Mouse (Mus musculus): ENCODE results near the gene Sgip1.

Gene Sgip1

DNA sequence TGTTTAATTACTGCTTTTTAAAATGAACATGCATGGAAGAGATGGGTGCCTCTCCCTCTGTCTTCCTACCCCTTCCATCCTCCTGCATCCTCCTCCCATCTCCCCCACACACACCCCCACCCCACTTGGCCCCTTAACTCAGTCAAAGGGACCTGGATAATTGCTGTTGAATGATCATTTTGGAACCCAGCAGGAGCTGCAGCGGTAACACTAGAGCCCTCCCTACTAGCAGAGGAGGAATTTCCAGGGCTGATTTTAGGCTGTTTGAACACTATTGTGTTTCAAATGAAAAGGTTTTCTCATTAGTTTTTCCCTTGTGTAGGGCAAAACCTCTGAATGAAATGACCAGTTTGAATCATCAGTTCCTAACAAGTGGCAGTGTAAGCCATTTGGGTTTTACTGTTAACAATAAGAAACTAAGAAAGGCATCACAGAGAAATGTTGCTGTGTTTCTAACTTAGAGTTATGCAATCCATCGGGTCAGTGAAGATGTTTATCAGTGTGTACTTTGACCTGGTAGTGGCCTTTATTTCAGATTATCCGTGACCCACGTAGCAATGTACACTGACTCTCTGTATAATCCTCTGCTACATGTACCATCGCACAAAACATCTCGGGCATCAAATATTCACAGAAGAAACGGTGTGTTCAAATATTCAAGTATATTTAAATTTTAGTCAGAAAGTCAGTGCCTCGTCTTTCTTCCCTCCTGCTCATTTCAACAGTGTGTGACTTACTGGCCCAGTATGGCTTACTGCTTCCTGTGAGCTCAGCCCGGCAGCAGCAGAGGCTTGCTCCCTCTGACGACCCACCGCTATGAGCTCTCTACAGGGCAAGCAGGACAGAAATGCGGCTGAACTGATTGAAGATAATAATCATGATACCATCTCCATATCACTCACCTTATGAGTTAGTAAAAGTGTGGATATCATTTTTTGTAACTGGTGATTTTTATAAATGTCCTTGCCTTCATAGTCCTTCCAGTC, 235.5 kb downstream of the Sgip1 start:
- no peak for DNase-seq (ENCODE audit: low spot score)

DNA sequence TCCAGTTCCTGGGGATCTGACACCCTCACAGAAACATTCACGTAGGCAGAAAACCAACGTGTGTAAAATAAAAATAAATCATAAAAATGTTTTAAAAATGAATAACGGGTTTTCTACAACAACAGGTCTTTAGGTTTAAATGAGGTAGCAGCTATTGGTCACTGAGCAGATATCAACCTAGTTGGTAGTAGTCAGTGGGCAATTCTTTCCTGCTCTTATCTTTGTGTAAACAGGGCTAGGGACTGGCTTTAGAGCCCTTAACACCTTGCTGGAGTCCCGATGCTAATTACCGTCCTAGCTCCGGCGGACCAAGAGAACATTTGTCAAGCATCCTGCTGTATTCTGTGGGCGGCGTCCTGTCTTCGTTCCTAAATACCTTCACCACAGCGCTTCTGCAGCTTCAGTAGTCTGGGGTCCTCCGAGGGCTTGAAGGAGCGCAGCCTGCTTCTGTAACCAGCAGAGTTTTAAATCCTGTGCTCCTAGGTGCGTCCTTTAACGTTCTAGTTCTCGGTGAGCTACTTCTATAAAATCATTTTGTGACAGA, 236.8 kb downstream of the Sgip1 start:
- DNase-seq (ENCODE audit: low spot score): no peak

DNA sequence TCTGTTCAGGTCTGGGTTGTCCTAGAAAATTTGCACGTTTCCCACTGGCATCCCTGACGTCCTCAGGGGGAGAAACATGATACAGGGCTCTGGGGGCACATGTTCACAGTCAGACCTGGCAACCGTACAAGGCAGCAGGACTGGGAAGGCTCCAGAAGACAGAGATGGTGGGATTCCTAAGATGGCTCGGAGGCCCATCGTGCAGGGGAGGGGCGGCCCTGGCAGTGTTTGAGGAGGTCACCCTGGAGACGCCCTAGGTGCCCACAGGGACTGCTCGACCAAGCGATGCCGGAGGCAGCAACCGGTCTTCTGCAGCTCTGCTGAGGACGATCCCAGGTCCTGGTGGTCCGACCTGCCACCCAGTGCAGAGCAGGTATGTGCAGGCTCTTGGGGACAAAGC, 237.3 kb downstream of the Sgip1 start, which contains the start of gene Tctex1d1:
TSS of gene Tctex1d1 (plus strand) at position 167 of the 400 bp plus-strand sequence.
- DNase-seq (ENCODE audit: low spot score): no peak

DNA sequence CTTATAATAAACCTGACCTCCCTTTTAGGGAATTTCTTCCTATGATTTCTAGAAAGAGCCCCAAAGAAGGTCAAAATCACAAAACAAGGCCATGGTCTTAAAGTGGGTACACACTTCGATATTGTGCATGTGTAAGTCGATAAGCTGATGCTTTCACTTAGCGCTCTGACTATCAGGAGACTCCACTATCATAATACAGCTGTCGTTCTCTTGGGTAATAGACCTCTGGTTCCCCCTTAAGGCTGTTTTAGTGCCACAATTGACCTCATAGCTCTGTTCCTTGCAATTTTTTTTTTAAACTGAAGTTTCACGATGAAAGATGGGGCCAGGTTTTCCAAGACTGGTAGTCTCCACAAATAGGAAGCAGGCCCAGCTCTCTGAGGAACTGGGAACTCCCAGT, 238.3 kb downstream of the Sgip1 start:
- no peak for DNase-seq (ENCODE audit: low spot score)

DNA sequence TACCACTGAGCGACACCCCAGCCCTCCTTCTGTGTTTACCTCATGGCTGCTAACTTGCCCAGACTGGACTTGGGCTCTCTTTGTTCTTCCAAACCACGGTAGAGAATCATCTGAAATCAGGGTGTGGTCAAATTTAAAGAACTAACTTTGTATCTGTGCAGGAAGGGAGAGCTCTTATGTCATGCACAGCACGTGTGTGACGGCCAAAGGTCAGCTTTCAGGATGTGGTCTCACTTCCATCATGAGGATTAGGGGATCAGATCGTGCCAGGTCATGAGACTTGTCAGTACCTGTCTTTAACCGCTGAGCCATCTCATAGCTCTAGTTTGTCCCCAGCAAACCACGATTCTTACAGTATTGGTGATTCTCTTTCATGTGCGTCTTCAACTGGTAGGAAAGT, 240.6 kb downstream of the Sgip1 start:
- no peak for DNase-seq (ENCODE audit: low spot score)

DNA sequence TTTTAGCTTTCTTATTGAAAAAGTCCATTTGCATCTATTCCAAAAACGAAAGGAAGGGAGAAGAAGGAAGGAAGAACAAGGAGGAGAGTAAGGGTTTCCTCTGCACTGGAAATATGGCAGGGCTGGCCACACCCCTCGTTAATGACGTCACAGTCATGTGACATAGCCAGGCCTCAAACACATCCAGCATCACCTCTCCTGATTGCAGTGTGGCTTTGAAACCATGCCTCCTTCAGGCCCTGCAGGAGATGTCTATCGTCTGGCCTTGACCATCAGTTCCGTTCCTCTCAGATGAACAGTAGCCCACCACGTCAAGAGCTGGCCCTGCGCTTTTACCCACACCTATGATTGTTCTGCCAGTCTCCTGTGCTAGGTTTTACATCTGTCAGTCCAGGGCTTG, 245.1 kb downstream of the Sgip1 start:
- DNase-seq (ENCODE audit: low spot score): no peak

DNA sequence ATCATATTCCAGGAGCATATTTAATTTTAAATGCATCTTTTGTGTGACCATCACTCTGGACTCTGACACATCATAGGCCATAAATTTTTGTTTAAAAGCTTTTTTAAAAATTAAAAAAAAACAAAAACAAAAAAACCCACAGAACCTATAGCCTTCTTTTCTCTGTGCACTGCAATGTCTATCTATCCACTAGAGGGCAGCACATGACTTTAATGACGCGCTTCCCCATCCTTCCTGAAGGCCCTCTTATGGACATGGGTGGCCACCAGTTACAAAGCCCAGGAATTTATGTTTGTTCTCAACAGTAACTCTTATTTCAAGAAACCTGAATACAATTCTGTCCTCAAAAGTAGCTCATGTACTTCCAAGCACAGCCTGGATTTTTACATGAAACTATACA, 245.8 kb downstream of the Sgip1 start:
- peak; percentile 5 for DNase-seq (ENCODE audit: low spot score)

DNA sequence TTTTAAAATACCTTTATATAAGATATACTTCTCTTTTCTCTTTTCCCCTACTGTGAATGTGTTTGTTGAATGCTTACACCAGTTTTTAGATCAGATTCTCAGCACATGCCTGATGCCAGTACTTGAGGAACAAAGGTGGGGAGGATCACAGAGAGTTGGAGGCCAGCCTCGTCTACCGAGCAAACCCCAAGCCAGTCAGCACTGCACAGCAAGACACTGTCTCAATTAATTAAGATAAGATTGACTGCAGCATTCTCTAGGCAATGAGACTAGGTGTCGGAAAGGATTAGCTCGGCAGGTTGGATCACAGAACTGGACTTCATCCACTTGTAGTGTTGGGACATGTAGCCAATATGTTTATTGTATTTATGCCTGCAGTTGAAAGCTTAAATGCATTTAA, 246.2 kb downstream of the Sgip1 start:
- DNase-seq (ENCODE audit: low spot score): no peak

DNA sequence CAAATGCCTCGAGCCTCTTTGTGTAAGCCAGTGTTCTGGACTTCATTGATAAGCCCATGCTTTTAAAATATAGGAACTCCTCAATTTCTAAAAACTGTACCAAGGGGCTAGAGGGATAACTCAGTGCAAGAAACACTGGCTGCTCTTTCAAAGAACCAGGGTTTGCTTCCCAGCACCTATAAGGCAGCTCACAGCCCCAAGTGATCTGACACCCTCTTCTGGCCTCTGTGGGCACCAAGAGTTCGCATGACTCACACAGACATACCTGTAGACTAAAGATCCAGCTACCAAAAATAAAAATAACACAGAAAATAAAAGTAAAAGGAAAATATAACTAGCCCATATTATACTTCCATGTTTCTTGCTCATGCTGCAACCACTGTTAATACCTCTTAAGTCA, 246.7 kb downstream of the Sgip1 start:
- no peak for DNase-seq (ENCODE audit: low spot score)

DNA sequence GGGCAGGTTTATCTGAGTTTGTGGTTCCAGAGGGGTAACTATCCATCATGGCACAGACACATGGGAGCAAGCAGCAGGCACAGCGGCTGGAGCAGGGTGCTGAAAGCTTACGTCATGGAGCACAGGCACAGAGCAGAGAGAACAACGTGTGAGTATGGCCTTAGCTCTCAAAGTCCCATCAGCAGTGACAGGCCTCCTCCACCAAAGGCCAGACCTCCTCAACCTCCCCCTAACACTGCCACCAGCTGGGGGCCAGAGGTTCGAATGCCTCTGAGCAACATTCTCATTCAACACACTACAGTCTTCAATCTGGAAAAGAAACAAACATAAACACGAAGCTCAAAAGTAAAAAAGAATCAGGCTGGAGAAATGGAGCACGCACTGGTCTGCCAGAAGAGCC, 247.4 kb downstream of the Sgip1 start:
- DNase-seq (ENCODE audit: low spot score): no peak

DNA sequence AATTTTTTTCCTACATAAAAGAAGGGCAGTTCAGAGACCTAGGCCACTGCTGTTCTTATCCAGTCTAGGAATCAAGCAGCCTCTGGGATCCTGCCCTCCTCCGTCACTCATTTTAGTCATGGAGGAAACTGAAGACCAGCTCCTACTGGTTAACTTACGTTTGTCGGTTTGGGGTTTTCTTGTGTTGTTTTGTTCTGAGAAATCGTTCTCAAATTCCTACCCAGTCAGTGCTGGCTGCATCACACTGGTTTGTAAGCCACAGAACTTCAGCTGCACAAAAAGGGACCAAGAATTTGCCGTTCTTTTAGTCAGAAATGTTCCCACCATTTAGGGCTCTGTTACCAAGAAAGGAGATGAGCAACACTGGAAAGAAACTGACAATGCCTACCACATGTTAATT, 248.3 kb downstream of the Sgip1 start:
- DNase-seq (ENCODE audit: low spot score): no peak

DNA sequence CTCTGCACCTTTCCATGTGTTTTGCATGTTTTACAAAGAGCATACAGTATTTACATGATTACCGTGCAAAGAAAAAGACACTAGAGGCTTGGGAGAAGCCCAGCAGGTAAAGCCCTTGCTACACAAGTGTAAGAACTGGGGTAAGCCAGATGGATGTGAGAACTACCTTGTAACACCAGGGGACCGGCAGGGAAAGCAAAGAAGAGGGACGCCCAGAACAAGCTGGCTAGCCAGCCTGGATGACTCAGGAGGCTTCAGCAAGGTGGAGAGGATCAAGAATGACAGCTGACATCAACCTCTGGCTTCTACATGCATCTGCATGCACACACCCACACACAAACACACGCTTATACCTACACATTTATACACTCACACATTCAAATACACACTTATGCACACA, 248.9 kb downstream of the Sgip1 start:
- DNase-seq (ENCODE audit: low spot score): no peak

DNA sequence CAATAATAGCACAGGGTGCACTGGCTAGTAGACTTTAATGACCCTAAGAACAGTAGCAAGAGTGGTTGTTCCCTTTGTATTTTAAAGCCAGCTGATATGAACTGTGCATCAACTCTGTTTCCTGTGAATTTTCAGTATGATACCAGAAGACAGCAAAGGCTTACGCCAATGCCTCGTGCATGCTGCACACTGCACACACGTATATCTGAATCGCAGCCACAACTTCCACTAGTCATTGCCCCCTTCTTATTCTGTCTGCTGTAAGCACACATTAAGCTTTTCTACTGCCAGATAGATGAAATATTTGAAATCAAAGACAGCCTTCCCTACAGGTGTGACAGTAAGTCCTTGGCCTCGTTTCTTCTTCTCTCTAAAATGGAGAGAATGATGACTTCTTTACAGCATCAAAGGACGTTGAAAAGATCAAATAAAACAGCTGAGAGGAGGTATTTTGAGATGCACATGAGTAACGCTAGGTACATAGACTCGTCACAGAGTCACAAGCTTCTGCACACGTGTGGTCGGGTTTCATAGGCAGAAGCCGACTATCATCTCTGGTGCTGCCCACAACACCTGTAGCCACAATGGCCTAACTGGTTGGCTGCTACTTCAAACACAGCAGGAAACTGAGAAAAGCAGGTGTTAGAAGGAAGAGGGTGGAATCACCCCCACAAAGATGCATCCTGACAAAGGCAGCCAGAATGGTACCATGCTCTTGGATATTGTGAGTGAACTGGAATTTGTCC, 249.7 kb downstream of the Sgip1 start:
- no peak for DNase-seq (ENCODE audit: low spot score)

DNA sequence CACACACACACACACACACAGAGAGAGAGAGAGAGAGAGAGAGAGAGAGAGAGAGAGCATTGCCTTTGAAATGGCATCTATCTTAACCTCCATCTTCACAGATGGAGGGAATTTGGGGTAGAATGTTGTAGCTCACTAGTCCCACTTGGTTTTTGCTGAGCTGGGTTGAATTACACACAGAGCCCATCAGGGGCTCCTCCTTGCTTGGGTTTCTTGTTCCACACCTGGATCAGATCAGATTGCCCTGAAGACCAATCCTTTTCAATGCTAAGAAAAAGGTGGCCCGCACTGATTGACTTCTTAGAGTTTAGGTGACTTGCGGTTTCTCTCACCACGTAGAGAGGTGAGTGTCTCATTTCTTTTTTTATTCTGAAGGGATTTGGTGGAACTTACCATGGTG, 250.6 kb downstream of the Sgip1 start:
- no peak for DNase-seq (ENCODE audit: low spot score)

DNA sequence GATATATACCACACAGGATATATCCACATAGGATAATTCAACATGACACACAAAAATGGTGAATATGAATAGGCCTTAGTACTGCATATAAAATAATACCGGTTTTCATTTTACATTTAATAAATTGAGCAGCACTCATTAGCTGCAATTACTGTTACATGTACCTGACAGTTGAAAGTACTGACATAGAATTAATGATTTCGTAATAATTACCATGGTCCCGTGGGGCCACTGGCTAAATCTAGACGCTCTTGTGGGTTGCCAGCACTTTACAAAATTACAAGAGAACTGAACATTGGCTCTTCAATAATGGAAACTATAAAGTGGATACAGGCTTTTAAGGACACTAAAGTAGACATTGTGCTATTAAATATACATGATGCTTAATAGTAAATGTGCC, 263.6 kb downstream of the Sgip1 start:
- no peak for DNase-seq (ENCODE audit: low spot score)

DNA sequence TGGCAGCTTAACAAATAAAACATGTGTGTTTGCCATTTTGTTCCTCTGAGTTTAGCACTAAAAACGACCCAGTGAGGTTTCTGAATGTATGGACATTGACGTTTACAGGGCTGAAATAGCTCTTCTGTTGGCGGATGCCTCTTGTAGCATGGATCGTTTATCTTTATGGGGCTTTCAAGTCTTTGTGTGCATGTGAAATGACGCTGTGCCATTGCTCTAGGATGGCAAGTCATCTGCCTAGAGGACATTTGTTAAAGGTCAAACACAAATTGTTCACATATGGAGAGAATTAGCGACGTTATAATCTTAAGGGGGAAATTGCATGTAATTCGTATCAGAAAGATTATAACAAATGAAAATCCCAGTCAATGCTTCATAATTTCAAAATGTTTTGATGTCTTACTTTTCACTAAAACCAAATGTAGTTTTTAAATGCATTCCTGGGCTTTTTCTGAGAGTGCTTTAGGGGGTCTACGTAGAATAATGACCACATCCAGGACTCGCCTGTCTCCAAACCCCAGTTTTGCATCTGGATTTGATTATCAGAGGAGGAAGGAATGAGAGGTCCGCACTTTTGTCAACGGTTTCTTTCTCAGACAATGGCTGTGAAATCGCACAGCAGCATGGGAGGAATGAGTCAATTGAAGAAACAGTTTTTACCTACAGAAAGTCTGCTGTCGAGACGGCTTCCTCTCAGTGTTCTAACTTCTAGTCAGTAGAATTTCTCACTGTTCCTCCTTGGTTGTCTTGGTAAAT, 264.3 kb downstream of the Sgip1 start:
- no peak for DNase-seq (ENCODE audit: low spot score)

DNA sequence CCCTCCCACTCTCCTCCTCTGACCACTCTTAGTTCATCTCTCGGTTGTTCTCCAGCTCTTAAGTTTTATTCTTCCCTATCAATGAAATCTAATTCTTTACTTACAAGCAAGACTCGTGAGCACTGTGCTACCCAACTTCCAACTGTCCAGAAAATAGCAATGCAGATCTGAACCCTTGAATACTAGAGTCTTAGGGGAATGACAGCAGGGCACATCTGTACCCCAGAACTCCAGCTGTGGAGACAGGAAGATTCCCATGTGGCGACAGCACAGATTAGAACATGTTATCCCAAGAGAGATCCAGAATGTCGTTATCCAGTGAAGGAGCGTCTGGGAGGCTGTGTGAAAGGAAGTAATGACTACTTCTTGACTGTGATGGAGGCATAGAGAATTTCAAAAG, 265.2 kb downstream of the Sgip1 start:
- no peak for DNase-seq (ENCODE audit: low spot score)

DNA sequence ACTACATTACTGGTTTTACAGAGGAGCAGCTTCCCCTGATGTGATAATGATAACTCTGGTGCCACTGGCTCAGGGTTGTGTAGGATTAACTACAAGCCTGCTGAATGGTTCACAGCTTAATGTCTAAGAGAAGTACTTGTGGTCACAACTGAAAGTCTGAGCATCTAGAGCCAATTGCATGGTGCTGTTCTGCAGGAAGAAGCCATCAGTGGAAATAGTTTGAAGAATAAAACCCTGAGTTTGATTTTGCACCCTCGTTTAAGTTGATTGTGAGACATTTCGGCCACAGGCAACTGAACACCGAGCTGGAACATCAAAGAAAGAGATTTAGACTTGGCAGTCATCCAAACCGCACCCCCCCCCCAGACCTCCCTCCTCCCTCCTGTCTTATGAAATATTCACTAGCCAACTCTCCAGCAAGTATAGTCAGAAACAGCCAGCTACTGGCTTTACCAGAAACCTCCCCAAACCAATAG, 265.9 kb downstream of the Sgip1 start:
- no peak for DNase-seq (ENCODE audit: low spot score)

DNA sequence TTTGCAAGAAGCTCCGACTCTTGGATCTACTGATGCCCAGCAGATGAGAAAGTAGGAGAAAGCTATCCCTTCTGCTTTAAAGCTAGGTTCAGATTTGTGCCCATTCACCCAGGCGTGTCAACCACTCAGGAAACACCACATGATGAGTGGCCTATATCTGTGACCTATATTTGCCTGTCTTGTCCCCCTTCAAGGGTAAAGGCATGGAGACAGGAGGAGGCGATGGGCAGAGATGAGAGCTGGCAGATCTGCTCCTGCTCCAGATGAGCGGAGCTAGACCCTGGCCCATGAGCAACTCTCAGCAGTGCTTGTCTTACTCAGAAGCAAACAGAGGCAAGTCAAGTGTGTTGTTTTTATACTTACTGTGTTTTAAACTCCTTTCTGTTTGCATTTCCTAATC, 269.6 kb downstream of the Sgip1 start:
- DNase-seq (ENCODE audit: low spot score): no peak

DNA sequence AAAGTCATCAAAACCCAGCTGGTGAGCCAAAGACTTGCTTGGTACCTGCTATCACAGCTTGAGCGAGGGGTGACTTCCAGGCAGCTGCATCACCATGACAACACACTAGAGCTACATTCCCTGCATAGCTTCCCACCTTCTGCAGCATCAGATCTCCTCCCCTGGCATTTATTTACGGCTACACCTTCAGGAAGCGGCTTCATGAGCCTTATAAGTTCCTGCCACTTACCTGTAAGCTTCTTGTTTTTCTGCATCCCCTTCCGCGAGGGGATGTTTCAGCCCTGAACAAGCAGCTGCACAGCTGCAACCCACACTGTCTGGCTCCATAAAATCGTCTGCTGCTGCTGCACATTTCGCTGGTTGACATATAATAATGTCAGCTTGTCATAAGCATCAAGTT, 270.7 kb downstream of the Sgip1 start:
- DNase-seq (ENCODE audit: low spot score): no peak

DNA sequence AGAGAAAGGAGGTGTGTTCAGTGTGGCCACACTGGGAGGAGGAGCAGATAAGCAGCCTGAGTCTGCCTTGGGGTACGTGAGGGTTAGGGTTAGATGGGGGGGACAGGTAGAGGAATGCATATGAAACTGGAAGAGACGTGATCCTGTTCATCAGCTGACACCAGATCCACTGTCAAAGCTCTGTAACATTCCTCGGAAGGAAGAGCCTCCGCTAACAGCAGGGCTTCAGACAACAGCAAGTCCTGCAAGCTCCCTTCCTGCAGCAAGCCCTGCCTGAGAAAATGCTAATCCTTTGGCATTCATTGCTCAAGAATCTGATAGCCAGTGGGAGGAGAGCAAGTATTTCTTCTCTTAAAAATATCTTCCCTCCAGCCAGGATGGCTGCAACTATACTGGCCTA, 272.4 kb downstream of the Sgip1 start:
- DNase-seq (ENCODE audit: low spot score): no peak

Data from ovary, adult 18-20 months (tissue).